Comparison of ENCODE assay signal across 27 mouse cellular contexts in the genomic region with DNA sequence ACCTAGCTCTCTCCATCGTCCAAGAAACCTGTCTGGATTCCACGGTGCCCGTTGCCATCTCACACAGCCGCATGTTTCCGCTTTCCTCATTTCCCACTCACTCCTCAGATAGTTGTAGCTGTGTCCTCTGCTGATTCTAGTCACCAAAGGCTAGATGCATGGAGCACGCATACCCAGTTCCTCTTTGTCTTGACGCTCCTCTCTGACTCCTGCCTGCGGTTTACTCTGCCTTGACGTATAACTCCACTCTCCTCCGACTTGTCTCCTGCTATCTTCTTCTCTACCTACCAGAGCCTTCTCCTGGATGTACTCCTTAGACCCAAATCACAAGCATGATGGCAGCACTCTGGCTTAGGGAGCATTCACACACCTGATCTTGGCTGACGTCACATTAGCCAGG.
DNase-seq lines count a peak whose midpoint lies in the region; ATAC-seq lines count a peak whose summit lies in the region.
"Had no signal": no experiment of that assay in that cellular context is flagged by ENCODE, and none has a peak within 500 bp of the region (broad histone marks: within the 10 kb centered on the region; RNA-seq: fewer than 3 reads in every experiment).

No protein-coding gene starts in this region.

- WGBS in forebrain, embryonic 10.5 days = 96% methylated on average over 11 of the region's 11 CpGs
- WGBS in forebrain, embryonic 11.5 days = 93% methylated on average over 10 of the region's 11 CpGs
- WGBS in heart, embryonic 12.5 days = 81% methylated on average over 10 of the region's 11 CpGs
- 90% methylated on average over 10 of the region's 11 CpGs for WGBS in heart, embryonic 14.5 days

- no peak for ATAC-seq in forebrain, embryonic 11.5 days (replicated peaks; ENCODE audit: low FRiP score)
- no peak for ATAC-seq in heart, embryonic 12.5 days (ENCODE audit: insufficient number of reproducible peaks, low FRiP score)
- no peak for ATAC-seq in heart, embryonic 14.5 days (ENCODE audit: insufficient number of reproducible peaks, insufficient read depth, low FRiP score, low read depth)
- peak; percentile 25 for ATAC-seq in megakaryocyte progenitor cell, adult 5-6 weeks (replicated peaks; ENCODE audit: poor library complexity)
- ATAC-seq: CD4-positive, CD25-positive, alpha-beta regulatory T cell, adult 4 months; forebrain, embryonic 14.5 days; forebrain, embryonic 16.5 days; Patski had no signal

- H3K4me1 ChIP-seq in forebrain, embryonic 10.5 days = peaks cover 31% of the 10 kb centered on the region
- H3K4me1 ChIP-seq in forebrain, embryonic 11.5 days (replicated peaks; ENCODE audit: control insufficient read depth, insufficient read depth, low read length) = peaks cover 14% of the 10 kb centered on the region
- H3K4me1 ChIP-seq in heart, embryonic 12.5 days (replicated peaks) = peaks cover 58% of the 10 kb centered on the region
- peaks cover 31 to 44% of the 10 kb centered on the region in 2 experiments for H3K4me1 ChIP-seq in heart, embryonic 14.5 days (ENCODE audit: control insufficient read depth in 2 of 2, insufficient read depth in 2 of 2, low read length in 2 of 2)

- no peaks in the 10 kb centered on the region for H3K27me3 ChIP-seq in forebrain, embryonic 10.5 days (ENCODE audit: poor library complexity, severe bottlenecking)
- no peaks in the 10 kb centered on the region for H3K27me3 ChIP-seq in forebrain, embryonic 11.5 days (ENCODE audit: control insufficient read depth, insufficient read depth, low read length)
- no peaks in the 10 kb centered on the region for H3K27me3 ChIP-seq in heart, embryonic 12.5 days (replicated peaks)
- no peaks in the 10 kb centered on the region for H3K27me3 ChIP-seq in heart, embryonic 14.5 days (ENCODE audit: control insufficient read depth, insufficient read depth, low read length)
- H3K27me3 ChIP-seq: CH12.LX; embryonic facial prominence, embryonic 13.5 days; embryonic facial prominence, embryonic 15.5 days; forebrain, embryonic 12.5 days; Patski had no signal

- DNase-seq in forebrain, embryonic 10.5 days (ENCODE audit: extremely low spot score, low spot score) = no peak
- DNase-seq in forebrain, embryonic 11.5 days (ENCODE audit: low spot score) = no peak
- no peak for DNase-seq in heart, adult 18-20 months
- DNase-seq in heart, adult 8-10 months (ENCODE audit: low spot score) = no peak
- no peak for DNase-seq in retina, postnatal 1 day
- DNase-seq: adrenal gland, postnatal 25 days; B cell, adult 2 months; cerebellum, adult 11 months; cerebellum, adult 18-20 months; cerebellum, adult 8-10 months; cerebellum, adult 9-11 months; cerebellum, postnatal 14 days; cerebellum, postnatal 36 days; embryo, embryonic 11 days had no signal

- no peaks in the 10 kb centered on the region for H3K9me3 ChIP-seq in forebrain, embryonic 10.5 days
- H3K9me3 ChIP-seq in forebrain, embryonic 11.5 days (ENCODE audit: control insufficient read depth, low read length) = no peaks in the 10 kb centered on the region
- no peaks in the 10 kb centered on the region for H3K9me3 ChIP-seq in heart, embryonic 12.5 days (replicated peaks)
- no peaks in the 10 kb centered on the region for H3K9me3 ChIP-seq in heart, embryonic 14.5 days (ENCODE audit: control insufficient read depth, low read length)
- H3K9me3 ChIP-seq: embryonic facial prominence, embryonic 13.5 days; embryonic facial prominence, embryonic 15.5 days; forebrain, embryonic 12.5 days; G1E had no signal

- peak overlapping the region; percentile 4; the same call in 1 of the 2 replicates for H3K27ac ChIP-seq in forebrain, embryonic 10.5 days
- H3K27ac ChIP-seq in forebrain, embryonic 11.5 days (ENCODE audit: low read depth, low read length) = no peak overlapping the region
- peak overlapping the region; percentile 18; the same call in 1 of the 2 replicates for H3K27ac ChIP-seq in heart, embryonic 12.5 days (ENCODE audit: poor library complexity, severe bottlenecking)
- 0 out of 4 replicates have a peak overlapping the region, but pooled peaks have one; percentile 6 to 9 for H3K27ac ChIP-seq in heart, embryonic 14.5 days (replicated peaks in 1 of 2; ENCODE audit: control insufficient read depth in 1 of 2, insufficient read depth in 1 of 2, low read depth in 2 of 2, low read length in 2 of 2)
- H3K27ac ChIP-seq: embryonic facial prominence, embryonic 13.5 days; embryonic facial prominence, embryonic 15.5 days; forebrain, embryonic 12.5 days had no signal

- no peak overlapping the region for H3K4me3 ChIP-seq in forebrain, embryonic 10.5 days
- no peak overlapping the region for H3K4me3 ChIP-seq in forebrain, embryonic 11.5 days (ENCODE audit: low read depth, low read length)
- H3K4me3 ChIP-seq in heart, embryonic 12.5 days = no peak overlapping the region
- H3K4me3 ChIP-seq in heart, embryonic 14.5 days (ENCODE audit: control insufficient read depth in 1 of 2, insufficient read depth in 1 of 2, low read depth in 1 of 2, low read length in 2 of 2) = no peak overlapping the region
- H3K4me3 ChIP-seq: embryonic facial prominence, embryonic 13.5 days; embryonic facial prominence, embryonic 15.5 days; erythroblast, embryonic 14.5 days; forebrain, embryonic 12.5 days had no signal

- H3K4me2 ChIP-seq in forebrain, embryonic 11.5 days (ENCODE audit: low read depth, low read length, severe bottlenecking) = no peak overlapping the region
- H3K4me2 ChIP-seq in heart, embryonic 12.5 days = no peak overlapping the region
- H3K4me2 ChIP-seq in heart, embryonic 14.5 days (ENCODE audit: low read length) = no peak overlapping the region
- H3K4me2 ChIP-seq: embryonic facial prominence, embryonic 13.5 days; embryonic facial prominence, embryonic 15.5 days; forebrain, embryonic 12.5 days had no signal

- no peaks in the 10 kb centered on the region for H3K36me3 ChIP-seq in forebrain, embryonic 10.5 days (replicated peaks)
- no peaks in the 10 kb centered on the region for H3K36me3 ChIP-seq in forebrain, embryonic 11.5 days (ENCODE audit: control insufficient read depth, insufficient read depth, low read length)
- H3K36me3 ChIP-seq in heart, embryonic 12.5 days = no peaks in the 10 kb centered on the region
- peaks cover 4% of the 10 kb centered on the region; the same call in 1 of the 2 replicates for H3K36me3 ChIP-seq in heart, embryonic 14.5 days (ENCODE audit: control insufficient read depth, insufficient read depth, low read length)
- H3K36me3 ChIP-seq: embryonic facial prominence, embryonic 13.5 days; embryonic facial prominence, embryonic 15.5 days; forebrain, embryonic 12.5 days had no signal

- H3K9ac ChIP-seq in forebrain, embryonic 11.5 days (ENCODE audit: low read length) = no peak overlapping the region
- no peak overlapping the region for H3K9ac ChIP-seq in heart, embryonic 12.5 days
- no peak overlapping the region for H3K9ac ChIP-seq in heart, embryonic 14.5 days (ENCODE audit: low read length)
- H3K9ac ChIP-seq: embryonic facial prominence, embryonic 13.5 days; embryonic facial prominence, embryonic 15.5 days; forebrain, embryonic 12.5 days had no signal
